ENCODE assay signal across 8 mouse cellular contexts in genomic region chr1:184846092-184846750, GRCm38 (mm10). TPM values are rescaled to one million over a fixed set of nuclear protein-coding genes. Genes with fewer than 3 reads are reported as not detected.
DNase-seq lines count a peak whose midpoint lies in the region; ATAC-seq lines count a peak whose summit lies in the region.

TSS of gene Marc2 (minus strand) at chr1:184846451.

- H3K36me3 ChIP-seq in embryonic facial prominence, embryonic 11.5 days (replicated peaks; ENCODE audit: control insufficient read depth, insufficient read depth, low read depth, low read length), result no peaks in the 10 kb centered on the region
- H3K36me3 ChIP-seq in heart, embryonic 11.5 days (ENCODE audit: control insufficient read depth, insufficient read depth, low read length), result no peaks in the 10 kb centered on the region
- H3K36me3 ChIP-seq in kidney, embryonic 14.5 days (ENCODE audit: control insufficient read depth, insufficient read depth, low read length), result no peaks in the 10 kb centered on the region
- no peaks in the 10 kb centered on the region; the same call in 1 of the 2 replicates for H3K36me3 ChIP-seq in liver, embryonic 16.5 days (ENCODE audit: control insufficient read depth, insufficient read depth)

- H3K9ac ChIP-seq in embryonic facial prominence, embryonic 11.5 days (replicated peaks; ENCODE audit: low read length), result peak within 1 kb of the TSS; percentile 74
- H3K9ac ChIP-seq in heart, embryonic 11.5 days (ENCODE audit: low read depth, low read length), result peak within 1 kb of the TSS; percentile 93
- H3K9ac ChIP-seq in kidney, embryonic 14.5 days (ENCODE audit: low read depth, low read length), result peak within 1 kb of the TSS; percentile 85
- peak within 1 kb of the TSS; percentile 97 for H3K9ac ChIP-seq in liver, embryonic 16.5 days (ENCODE audit: low read depth, low read length)

- H3K4me3 ChIP-seq in embryonic facial prominence, embryonic 11.5 days (ENCODE audit: low read depth, low read length), result peak within 1 kb of the TSS; percentile 80
- peak within 1 kb of the TSS; percentile 87 for H3K4me3 ChIP-seq in heart, embryonic 11.5 days (ENCODE audit: low read depth, low read length)
- H3K4me3 ChIP-seq in kidney, embryonic 14.5 days (ENCODE audit: low read length), result peak within 1 kb of the TSS; percentile 85
- H3K4me3 ChIP-seq in liver, embryonic 16.5 days (ENCODE audit: low read depth, low read length), result peak within 1 kb of the TSS; percentile 96

- DNase-seq in urinary bladder, postnatal 36 days (ENCODE audit: low spot score in 2 of 2), result peak; percentile 26 to 33
- no peak for DNase-seq in urinary bladder, postnatal 25 days (ENCODE audit: low spot score)
- no peak for DNase-seq in embryonic facial prominence, embryonic 11.5 days (ENCODE audit: low spot score)
- DNase-seq in thymus, postnatal 4 days, result peak; percentile 24
- no peak for DNase-seq in natural killer cell, adult 2 months (ENCODE audit: low spot score in 2 of 2)

- no peaks in the 10 kb centered on the region for H3K9me3 ChIP-seq in embryonic facial prominence, embryonic 11.5 days (replicated peaks; ENCODE audit: control insufficient read depth, low read length)
- no peaks in the 10 kb centered on the region for H3K9me3 ChIP-seq in heart, embryonic 11.5 days (replicated peaks; ENCODE audit: control insufficient read depth, low read length)
- H3K9me3 ChIP-seq in kidney, embryonic 14.5 days (ENCODE audit: control insufficient read depth, low read length), result no peaks in the 10 kb centered on the region
- no peaks in the 10 kb centered on the region for H3K9me3 ChIP-seq in liver, embryonic 16.5 days (replicated peaks; ENCODE audit: control insufficient read depth, low read length)

- WGBS in embryonic facial prominence, embryonic 11.5 days, result 5% methylated on average over 18 of the region's 18 CpGs
- WGBS in heart, embryonic 11.5 days (ENCODE audit: insufficient replicate concordance), result 6% methylated on average over 18 of the region's 18 CpGs
- 3% methylated on average over 18 of the region's 18 CpGs for WGBS in kidney, embryonic 14.5 days
- WGBS in liver, embryonic 16.5 days (ENCODE audit: insufficient replicate concordance), result 2% methylated on average over 18 of the region's 18 CpGs

- peak within 1 kb of the TSS; percentile 87 for H3K4me2 ChIP-seq in embryonic facial prominence, embryonic 11.5 days (ENCODE audit: low read depth, low read length)
- peak within 1 kb of the TSS; percentile 89 for H3K4me2 ChIP-seq in heart, embryonic 11.5 days
- H3K4me2 ChIP-seq in kidney, embryonic 14.5 days (replicated peaks; ENCODE audit: low read depth, low read length), result peak within 1 kb of the TSS; percentile 93
- peak within 1 kb of the TSS; percentile 98 for H3K4me2 ChIP-seq in liver, embryonic 16.5 days (ENCODE audit: low read depth, low read length)

- 0 out of 2 replicates have a peak within 1 kb of the TSS, but pooled peaks have one; percentile 20 for H3K27ac ChIP-seq in embryonic facial prominence, embryonic 11.5 days (replicated peaks; ENCODE audit: low read depth, low read length)
- peak within 1 kb of the TSS; percentile 82 for H3K27ac ChIP-seq in heart, embryonic 11.5 days (ENCODE audit: low read depth, low read length)
- H3K27ac ChIP-seq in kidney, embryonic 14.5 days (ENCODE audit: low read depth, low read length), result peak within 1 kb of the TSS; percentile 77
- H3K27ac ChIP-seq in liver, embryonic 16.5 days (ENCODE audit: low read length), result peak within 1 kb of the TSS; percentile 92

- peaks cover 2% of the 10 kb centered on the region; the same call in 1 of the 2 replicates for H3K27me3 ChIP-seq in embryonic facial prominence, embryonic 11.5 days (ENCODE audit: control insufficient read depth, insufficient read depth, low read length)
- peaks cover 17% of the 10 kb centered on the region; the same call in 1 of the 2 replicates for H3K27me3 ChIP-seq in heart, embryonic 11.5 days (ENCODE audit: control insufficient read depth, insufficient read depth, low read length)
- H3K27me3 ChIP-seq in kidney, embryonic 14.5 days (ENCODE audit: control insufficient read depth, insufficient read depth, low read length), result peaks cover 3% of the 10 kb centered on the region; the same call in 1 of the 2 replicates
- H3K27me3 ChIP-seq in liver, embryonic 16.5 days (ENCODE audit: control insufficient read depth, insufficient read depth, low read depth, low read length), result no peaks in the 10 kb centered on the region

- no peaks in the 10 kb centered on the region for H3K4me1 ChIP-seq in embryonic facial prominence, embryonic 11.5 days (ENCODE audit: control insufficient read depth, insufficient read depth, low read length)
- peaks cover 13% of the 10 kb centered on the region for H3K4me1 ChIP-seq in heart, embryonic 11.5 days (ENCODE audit: control insufficient read depth, insufficient read depth, low read length)
- peaks cover 16% of the 10 kb centered on the region for H3K4me1 ChIP-seq in kidney, embryonic 14.5 days (ENCODE audit: control insufficient read depth, insufficient read depth, low read length)
- peaks cover 48% of the 10 kb centered on the region for H3K4me1 ChIP-seq in liver, embryonic 16.5 days (ENCODE audit: control insufficient read depth, low read depth, low read length)

- no peak for ATAC-seq in embryonic facial prominence, embryonic 11.5 days (replicated peaks; ENCODE audit: insufficient number of reproducible peaks, low FRiP score, low TSS enrichment, low read depth)
- ATAC-seq in heart, embryonic 11.5 days (replicated peaks; ENCODE audit: insufficient number of reproducible peaks, low FRiP score, low TSS enrichment), result no peak
- ATAC-seq in kidney, embryonic 14.5 days (ENCODE audit: low FRiP score, low TSS enrichment), result peak; percentile 28
- peak; percentile 15 for ATAC-seq in liver, embryonic 16.5 days (ENCODE audit: low read depth)

RNA-seq across cellular contexts. Expression of gene Marc2, which starts in this region (rescaled TPM):
- polyA plus RNA-seq in embryonic facial prominence, embryonic 11.5 days (2014; fragmentation: Nextera tagmentation; extraction: Ambion mirVana), result 118 and 125 TPM in 2 replicates
- polyA plus RNA-seq in heart, embryonic 11.5 days (2014; fragmentation: Nextera tagmentation; extraction: Ambion mirVana), result 97.0 and 104 TPM in 2 replicates
- 177 and 178 TPM in 2 replicates for polyA plus RNA-seq in kidney, embryonic 14.5 days (2014; fragmentation: Nextera tagmentation; extraction: Ambion mirVana)
- 222 and 226 TPM in 2 replicates for polyA plus RNA-seq in liver, embryonic 16.5 days (2015; fragmentation: Nextera tagmentation; extraction: Ambion mirVana)

Comparison
In these comparisons a context has a peak if more than half of its experiments do, and no peak if none do; other contexts are left out.
1. DNase-seq: peak in urinary bladder, postnatal 36 days (2 of 2) and thymus, postnatal 4 days (single experiment); none in urinary bladder, postnatal 25 days (single experiment), embryonic facial prominence, embryonic 11.5 days (single experiment) and natural killer cell, adult 2 months (0 of 2).
2. ATAC-seq: peak in kidney, embryonic 14.5 days (single experiment) and liver, embryonic 16.5 days (single experiment); none in embryonic facial prominence, embryonic 11.5 days (single experiment) and heart, embryonic 11.5 days (single experiment).
3. H3K27ac ChIP-seq: peak in every context shown above with its lines; median percentile 92 in liver, embryonic 16.5 days; 82 in heart, embryonic 11.5 days; 77 in kidney, embryonic 14.5 days; 20 in embryonic facial prominence, embryonic 11.5 days.
4. Peak in every context shown above with its lines, with median percentiles within 50 percentile points of each other: H3K4me2 ChIP-seq, H3K4me3 ChIP-seq and H3K9ac ChIP-seq.